Mouse (Mus musculus): ENCODE measurements around the gene Vmn2r38.
"Not testable (repeated sequence)": the region's sequence is repeated elsewhere in the genome, so short reads cannot be mapped to it uniquely, and the experiment has no call there.

DNA sequence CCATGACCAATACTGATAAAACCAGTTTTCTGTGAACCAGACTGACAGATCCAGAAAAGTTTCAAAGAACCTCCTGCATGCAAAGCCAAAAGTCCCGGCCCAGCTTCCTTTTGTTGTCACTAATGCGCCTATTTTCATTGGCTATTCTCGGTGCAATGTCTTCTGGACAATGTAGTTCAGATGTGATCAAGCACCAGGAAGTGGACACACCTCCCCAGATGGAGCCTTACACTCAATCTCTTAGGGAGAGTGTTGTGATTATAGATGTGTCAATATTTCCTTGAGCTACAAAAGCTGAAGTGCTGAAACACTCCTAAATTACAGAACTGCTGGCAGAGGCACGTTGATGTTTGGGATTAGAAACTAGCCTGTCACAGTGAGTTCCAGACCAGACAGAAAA lies 32.3 kb downstream of the Vmn2r38 start:
- TF ChIP-seq CTCF (IDR thresholded peaks at IDR 0.05; ENCODE audit: borderline replicate concordance, insufficient read depth, low read length); POLR2A (IDR thresholded peaks at IDR 0.05; ENCODE audit: low read depth, low read length): not testable (repeated sequence)
